Mouse (Mus musculus) monocyte, adult 2 months (primary cell): ENCODE results near the gene 4931429L15Rik.
"Not testable (repeated sequence)": the region's sequence is repeated elsewhere in the genome, so short reads cannot be mapped to it uniquely, and the experiment has no call there.

Experiments
- DNase-seq, 2 experiments: peaks; one replicate each; pipeline ENCODE4 v3.0.0; 2022; ENCODE audit warnings: low spot score in 2 of 2, low read depth in 1 of 2

4931429L15Rik gene

DNA sequence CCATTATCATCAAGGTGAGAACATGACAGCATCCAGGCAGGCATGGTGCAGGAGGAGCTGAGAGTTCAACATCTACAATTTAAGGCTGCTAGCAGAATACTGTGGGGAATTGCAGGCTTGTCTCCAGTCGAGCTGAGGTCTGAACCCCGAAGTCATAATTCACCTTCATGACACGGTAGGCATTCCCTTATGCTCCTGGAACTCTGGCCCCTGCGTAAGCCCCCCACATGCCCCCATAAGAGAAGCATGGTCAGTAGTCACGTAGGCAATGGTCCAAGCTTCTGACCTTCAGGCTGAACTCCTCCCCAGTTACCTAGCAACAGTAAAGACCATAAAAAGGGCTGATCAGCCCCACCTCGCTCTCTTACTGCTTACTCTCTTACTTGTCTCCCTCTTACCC lies at the start of gene 4931429L15Rik:
4931429L15Rik (minus strand) TSS at position 101 of the 400 bp plus-strand sequence.
- not testable (repeated sequence) for DNase-seq

DNA sequence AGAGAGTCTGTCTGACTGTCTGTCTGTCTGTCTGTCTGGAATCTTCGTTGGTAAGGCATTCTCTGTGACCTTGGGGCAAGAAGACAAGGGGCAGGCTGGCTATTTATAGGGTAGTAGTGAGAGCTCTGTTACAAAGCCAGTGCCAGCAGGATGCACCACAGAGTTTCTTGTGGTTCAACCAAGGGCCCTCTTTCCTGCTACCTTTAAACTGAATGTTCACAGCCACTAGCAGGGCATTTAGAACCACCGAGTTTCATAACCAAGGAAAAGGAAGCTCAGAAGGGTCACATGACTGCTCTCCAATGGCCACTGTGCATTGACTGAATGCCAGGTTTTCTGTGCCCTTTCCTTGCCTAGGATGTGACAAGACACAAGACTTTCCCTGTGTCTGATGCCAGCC lies 42.7 kb upstream of the 4931429L15Rik start:
- no peak for DNase-seq

DNA sequence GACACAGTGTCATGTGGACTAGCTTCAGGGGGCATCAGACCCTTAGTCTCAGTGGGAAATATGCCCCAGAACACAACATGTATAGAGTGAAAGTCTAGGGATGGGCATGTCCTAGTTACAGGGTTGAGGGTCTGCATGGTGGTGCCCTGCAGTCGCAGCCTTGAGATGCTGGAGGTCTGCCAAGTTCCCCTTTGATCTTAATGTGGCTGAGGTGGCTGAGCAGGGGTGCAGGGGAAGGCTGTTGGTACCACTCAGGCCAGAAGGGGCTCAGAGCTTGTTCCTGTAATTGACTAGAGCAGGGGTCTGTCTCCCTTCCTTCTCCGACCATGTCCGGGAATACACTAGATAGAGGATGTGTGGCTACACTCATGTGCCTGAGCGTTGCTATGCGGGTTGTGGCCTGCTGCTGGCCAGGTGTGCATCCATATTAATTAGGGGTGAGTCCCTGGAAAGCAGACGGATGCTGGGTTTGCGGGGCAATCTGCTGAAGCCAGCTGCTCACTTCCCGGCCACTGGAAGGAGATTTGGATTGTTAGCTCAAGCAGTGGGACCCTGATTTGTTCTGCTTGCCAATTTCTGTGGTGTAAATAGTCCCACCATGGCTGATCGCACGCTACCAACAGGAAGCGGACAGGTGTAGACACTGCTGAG lies 41.8 kb upstream of the 4931429L15Rik start:
- no peak for DNase-seq

DNA sequence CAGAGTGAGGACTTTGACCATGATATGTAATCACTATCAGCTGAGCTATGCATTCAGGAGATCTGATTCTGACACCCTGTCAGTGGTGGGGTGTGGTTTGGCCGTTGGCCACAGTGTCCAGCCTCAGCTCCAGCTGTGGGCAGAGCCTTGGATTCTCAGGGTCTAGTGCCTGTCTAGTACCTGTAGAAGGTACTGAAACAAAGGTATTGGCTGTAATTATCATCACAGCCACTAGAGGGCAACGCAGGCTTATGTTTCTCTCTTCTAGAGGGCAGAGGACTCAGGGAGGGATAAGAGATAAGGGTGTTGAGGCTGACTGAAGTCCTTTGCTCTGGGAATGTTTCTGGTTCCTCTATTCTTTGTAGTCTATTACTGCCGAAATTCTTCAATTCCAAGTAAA lies 34.2 kb upstream of the 4931429L15Rik start:
- no peak for DNase-seq

DNA sequence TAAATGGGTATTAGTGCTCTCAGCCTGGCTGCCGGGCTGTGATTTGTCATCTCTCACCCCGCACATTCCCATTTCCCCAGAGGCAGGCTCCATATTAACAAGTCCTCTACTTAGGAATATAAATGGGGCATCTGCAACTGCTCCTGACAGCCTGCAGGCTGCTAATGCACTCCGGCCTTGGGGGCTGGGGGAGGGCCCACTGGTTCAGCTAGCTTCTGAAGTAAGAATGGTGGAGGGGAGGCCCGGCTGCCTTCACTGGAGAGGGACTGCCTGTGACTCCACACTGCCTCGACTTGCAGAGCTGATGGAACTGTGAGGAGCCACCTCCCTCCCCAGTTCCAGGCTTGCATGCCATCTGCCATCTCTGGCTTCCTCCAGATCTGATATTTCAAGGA lies 33.5 kb upstream of the 4931429L15Rik start:
- DNase-seq = no peak

DNA sequence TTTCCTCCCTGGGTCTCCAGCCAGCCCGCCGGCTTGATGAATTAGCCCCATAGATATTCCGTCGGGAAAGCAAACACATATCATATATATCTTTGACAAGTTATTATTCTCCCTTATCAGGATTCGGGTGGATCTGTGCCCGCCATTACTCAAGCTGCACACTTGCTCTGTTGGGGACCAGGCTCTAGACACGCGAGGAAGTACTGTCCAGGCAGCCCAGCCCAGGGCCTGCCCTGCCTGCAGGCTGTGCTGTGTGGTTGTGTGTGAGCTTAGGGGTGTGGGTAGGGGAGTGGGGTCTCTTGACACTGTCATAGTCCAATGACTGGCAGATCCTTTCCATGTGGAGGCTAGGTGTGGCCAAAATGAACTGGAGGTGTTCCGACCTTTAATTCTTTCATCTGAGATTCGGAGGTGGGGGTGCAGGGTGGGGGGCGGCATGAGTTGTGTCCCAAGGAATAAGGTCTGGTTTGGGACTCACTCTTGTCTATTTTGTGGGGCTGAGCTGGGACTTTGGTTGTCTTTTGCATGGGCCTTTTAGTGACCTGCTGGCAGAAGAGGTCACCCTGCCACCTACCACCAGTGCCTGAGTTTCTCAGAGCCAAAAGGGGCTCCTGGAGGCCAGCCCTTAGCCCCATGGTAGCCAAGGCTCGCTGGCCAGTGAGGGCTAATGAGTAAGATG lies 33.0 kb upstream of the 4931429L15Rik start:
- DNase-seq = no peak

DNA sequence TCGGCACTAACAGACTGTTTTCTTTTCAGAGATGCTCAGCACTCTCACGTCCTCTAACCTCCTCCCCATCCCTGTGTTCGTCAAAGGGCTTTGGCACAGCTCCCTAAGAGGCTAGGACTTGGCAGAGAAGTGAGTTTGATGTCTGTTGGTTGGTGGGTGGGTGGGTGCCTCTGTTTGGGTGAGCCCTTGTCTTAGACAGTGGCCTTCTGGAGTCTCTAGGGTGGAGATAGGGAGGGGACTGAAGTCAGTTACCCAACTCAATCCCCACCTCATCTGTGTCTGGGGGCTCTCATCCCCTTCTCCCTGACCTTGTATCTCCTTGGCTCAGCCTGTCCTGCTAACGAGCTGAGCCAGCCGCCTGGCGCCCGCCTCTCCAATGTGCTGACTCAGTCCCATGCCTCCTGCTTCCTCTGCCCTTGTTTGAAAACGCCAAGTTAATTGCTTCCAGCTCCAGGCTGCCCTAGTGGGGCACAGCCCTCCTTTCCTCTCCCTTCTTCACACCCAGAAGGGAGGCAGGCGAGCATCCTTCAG lies 30.7 kb upstream of the 4931429L15Rik start:
- no peak for DNase-seq

DNA sequence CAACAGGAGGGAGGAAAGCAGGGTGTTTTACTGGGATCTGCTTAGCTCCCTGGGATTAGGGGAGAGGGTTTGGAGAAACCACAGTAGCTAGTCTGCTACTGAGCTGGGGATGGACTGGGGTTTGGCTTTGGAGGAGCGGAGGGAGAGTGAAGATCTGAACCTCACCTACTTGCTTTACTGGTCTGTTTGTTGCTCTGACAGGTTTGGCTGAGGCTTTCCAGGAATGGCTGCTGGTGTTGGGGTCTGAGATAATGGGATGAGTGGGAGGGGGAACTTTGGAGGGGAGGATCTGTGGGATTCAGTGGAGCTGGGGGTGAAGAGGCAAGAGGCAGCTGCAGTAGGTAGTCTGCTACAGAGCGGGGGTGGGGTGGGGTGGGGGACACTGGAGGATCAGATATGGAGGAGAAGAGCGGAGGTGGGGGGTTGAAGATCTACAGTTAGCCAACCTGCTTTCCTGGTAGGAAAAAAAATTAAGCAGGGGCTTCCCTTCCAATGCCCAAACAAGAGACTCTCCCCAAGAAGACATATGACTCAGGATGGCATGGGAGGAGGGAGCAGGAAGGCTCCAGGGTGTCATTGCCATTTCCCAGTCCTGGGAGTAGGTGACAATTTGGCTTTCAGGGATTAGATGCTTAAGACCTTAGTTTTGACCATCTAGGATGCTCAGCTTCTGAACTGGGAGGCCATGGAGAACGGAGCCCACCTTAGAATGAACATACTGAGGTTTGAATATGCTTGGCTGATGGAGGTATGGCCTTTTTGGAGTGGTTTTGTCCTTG lies 26.3 kb upstream of the 4931429L15Rik start:
- DNase-seq = no peak

DNA sequence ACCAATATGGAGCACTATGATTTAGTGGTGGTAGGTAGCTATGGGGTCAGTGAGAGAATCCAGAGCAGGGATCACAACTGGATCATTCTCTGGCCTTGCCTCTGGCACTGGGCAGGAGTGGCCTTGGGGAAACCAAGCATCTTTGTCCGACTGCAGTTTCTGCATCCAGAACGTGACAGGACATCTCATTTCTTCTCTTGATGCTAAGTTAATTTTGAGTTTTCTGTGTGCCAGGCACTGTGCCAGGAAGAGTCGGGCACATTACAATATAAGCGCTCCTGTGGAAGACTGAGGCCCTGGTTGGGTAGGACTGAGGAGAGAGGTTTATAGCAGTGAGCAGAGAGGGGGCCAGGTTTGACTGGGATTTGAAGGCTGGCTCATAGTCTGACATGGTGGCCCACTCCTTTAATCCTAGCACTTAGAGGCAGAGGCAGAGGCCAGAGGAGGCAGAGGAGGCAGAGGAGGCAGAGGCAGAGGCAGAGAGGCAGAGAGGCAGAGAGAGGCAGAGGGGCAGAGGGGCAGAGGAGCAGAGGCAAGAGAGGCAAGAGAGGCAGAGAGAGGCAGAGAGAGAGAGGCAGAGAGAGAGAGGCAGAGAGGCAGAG lies 19.4 kb upstream of the 4931429L15Rik start:
- no peak for DNase-seq

DNA sequence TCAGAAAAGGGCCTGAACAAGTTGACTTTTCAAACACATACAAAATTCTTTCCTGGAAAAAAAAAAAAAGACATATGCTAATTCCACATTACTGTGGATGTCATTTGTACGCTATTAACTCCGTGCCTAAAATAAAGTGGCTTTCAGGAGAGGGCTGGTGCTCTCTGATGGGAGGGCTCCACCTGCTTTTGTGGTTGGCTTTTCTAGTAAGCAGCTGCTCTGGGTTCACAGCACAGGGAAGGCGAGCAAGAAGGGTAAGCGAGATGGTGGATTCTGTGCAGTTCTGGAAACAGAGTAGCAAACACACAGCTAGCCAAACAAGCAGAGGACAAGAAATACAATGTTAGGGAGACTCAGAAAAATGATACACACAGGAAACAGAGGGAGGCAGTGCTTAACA lies 18.6 kb upstream of the 4931429L15Rik start:
- DNase-seq = no peak

DNA sequence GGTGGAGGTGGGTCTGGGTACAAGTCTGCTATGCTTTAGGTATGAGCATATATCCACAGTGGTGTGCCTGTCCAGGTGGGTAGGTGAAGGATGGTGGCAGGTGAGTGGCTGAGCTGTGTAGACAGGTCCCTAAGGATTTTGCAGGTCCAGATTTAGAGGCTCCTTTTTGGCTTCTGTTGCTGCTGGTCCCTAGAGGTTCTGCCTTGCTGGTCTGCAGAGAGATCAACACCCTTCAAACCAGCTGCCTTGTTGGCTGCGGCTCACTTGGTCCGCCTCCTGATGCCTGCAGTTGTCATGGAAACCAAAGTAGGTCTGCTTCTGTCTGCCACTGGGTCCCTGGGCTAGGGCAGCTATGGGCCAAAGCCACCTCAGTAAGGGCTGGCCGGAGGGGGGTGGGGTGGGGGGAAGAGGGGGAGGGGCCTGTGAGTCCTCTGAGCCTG lies 18.1 kb upstream of the 4931429L15Rik start:
- no peak for DNase-seq

DNA sequence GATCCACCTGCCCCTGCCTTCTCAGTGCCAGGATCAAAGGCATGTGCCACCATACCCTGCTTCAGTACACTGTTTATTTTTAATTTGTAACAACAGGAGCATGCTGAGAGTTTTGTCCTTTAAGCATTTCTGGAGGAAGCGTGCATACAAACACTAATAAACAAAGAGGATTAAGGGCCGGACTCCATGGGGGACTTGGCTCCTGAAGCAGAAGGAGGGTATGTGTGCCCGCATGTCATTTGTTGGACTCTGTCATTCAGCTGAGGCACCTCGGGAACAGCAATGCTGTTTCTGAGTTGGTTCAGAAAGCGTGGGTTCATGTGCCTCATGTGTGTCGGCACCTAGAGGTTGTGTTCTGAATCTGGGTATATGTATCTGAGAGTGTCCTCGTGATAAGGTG lies 17.5 kb upstream of the 4931429L15Rik start:
- DNase-seq = no peak

DNA sequence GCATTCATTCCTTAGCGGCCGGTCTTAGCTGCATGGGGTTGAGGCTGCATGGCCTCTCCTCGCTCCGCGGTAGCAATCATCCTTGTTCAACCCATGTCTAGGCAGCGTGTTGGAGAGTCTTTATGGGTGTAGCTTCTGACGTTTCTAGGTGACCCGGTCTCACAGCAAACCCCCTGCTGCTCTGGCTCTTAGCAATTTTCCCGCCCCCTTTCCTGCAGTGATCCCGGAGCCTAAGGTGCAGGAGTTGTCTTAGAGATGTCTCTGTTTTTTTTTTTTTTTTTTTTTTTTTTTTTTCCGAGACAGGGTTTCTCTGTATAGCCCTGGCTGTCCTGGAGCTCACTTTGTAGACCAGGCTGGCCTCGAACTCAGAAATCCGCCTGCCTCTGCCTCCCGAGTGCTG lies 16.5 kb upstream of the 4931429L15Rik start:
- not testable (repeated sequence) for DNase-seq

DNA sequence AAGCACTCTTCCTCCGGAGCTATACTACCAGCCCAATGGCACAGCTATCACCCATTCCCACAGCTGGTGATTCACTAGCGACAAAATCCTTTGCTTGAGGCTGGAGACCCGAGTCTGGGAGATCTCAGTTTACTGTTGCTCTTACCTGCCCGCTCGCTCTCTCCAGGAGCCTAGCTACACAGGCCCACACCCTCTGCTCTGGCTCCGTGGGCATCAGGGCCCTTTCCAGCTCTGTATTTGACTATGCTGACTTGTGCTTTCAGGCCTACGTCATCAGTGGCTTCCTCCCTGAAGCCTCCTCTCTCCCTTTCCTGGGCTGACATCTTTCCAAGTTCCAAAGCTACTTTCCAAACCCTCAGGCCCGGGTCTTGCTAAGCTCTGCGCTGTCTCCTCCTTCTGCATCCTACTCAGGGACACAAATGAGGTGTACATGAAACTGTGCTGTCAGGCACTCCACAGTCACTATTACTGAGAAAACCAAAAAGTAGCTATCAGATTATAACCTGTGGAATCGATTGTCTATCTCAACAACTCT lies 15.7 kb upstream of the 4931429L15Rik start:
- DNase-seq = no peak

DNA sequence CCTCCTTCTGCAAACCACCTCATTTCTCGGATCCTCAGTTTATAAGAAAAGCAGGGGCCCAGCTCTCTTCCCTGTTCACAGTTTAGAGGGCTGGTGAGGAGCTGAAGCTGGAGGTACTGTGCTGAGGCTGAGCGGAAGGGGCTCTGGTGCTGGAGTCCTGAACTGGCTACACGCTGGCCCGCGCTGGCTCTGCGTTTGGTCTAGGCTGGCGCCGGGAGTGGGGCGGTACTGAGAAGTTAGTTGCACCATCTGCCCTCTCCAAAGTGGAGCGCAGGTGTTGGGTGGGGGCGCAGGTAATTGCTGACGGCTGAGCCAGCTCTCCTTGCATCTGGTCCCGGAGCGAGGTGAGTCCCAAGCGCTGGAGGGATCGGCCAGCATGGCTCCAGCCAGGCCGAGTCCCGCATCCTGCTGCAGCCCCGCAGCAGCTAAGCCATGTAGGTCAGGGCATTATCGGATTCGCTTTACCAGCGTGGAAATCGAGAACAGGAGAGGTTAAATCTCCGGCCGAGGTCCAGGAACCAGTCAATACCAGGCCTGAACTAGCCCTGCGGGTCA lies 14.8 kb upstream of the 4931429L15Rik start:
- no peak for DNase-seq

DNA sequence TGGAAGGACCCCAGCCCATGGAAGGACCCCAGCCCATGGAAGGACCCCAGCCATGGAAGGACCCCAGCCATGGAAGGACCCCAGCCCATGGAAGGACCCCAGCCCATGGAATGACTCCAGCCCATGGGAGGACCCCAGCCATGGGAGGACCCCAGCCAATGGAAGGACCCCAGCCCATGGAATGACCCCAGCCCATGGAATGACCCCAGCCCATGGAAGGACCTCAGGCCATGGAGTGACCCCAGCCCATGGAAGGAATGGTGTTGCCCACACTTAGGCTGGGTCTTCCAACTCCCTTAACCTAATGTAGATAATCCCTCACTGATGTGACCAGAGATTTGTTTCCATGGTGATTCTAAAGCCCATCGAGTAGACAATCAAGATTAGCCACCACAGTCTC lies 11.5 kb upstream of the 4931429L15Rik start:
- no peak for DNase-seq

DNA sequence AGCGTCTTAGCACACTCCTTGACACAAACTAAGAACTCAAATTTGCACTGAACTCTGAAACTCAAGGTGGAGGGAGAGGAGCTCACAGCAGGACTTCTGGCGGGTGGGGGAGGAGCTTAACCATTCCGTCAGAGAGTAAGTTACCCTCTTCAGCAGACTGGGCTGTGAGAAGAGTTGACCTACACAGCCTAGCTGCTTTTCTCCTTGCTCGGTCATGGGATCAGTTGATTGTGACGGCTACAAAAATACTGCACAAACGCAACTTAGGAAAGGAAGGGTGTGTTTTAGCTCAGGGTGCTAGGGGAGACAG lies 10.8 kb upstream of the 4931429L15Rik start:
- DNase-seq = no peak

DNA sequence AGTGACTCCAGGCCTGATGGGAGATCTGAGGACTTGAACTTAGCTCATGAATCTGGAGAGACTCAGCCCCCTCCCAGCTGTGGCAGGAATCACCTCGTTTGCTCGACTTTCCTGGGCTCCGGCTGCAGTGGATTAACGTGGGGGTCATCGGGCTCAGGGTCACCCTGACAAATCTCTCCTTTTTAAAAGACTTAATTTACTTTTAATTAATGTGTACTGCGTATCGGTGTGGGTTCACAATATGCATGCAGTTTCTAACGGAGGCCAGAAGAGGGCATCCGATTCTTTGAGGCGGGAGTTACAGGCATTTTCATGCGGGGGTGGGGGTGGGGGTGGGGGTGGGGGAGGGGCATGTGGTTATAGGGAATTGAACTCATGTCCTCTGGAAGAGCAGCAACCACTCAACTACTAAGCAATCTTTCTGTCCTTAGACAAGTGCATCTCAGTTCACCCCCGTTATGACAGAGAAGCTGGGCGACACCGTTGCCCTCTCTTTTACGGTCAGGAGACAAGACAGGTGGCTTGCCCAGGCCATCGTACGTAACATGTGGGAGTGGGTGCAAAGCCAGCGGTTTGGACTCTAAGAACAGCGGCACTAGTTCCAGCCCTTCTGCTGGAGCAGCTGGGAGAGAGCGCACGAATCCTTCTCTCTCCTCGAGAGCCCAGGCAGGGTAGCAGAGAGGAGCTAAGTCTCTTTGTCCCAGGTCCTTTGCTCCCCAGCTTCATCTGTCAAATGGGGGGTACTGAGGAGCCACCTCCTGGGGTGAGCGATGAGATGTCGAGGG lies 10.2 kb upstream of the 4931429L15Rik start:
- no peak for DNase-seq

DNA sequence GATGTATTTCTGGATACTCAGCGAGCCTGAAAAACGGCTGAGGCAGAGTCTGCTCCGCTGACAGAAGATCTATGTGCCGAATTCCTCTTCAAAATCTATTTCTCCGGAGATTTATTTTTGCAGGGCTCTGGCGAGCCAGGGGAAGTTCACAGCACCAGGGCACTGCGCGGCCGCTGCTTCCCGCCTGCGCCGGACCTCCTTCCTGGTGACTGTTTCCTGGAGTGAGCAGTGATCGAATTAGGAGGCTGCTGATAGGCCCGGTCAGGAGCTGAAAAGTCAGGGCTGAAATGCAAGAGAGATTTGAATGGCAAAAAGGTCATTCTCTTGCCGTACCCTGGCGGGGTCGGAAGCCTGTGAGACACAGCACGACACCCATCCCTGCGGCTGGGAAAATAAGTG lies 9.5 kb upstream of the 4931429L15Rik start:
- no peak for DNase-seq

DNA sequence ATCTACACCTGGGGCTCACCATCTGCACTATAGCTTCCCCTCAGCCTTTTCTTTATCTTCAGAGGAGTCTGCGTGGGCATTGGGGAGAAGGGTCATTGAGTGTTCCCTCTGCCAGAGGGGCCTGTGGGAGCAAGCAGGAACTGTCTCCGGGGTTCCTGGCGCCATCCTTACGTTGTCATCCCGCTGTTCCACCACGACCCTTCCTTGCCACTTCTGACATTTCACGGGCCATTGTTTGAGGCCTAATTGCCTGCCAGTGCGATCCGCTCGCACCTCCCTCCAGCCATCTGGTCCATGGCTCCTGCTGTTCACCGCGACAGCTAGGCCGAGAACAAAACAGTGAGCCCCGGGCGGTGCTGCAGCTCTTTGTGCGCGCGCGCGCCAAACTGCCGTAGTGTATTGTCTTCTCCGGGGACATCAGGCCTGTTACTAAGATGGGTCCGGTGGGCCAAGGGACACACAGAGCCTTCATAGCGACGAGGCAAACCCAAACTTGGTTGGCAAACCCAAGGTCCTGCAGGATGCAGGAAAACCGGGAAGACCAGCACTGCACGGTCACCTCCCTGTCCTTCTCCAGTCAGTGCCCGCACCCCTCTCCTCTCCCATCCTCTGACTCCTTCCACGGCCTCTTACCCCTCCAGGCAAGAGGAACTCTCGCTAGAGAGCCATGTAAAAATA lies 8.9 kb upstream of the 4931429L15Rik start:
- no peak for DNase-seq
